Mouse (Mus musculus) brain, adult 2 months (tissue): ENCODE results near the gene Slc5a7.
A peak's percentile ranks its signal among the peaks of the same experiment; 100 is the strongest.

Source experiments
- DNase-seq: peaks from one replicate; pipeline ENCODE4 v3.0.0; 2011; ENCODE audit warnings: low read depth, low spot score

The Slc5a7 gene

GRCm38 (mm10) chr17:54298934-54299333 is at the start of gene Slc5a7:
TSS of gene Slc5a7 (minus strand) at chr17:54299034.
- no peak for DNase-seq

- no peak for DNase-seq
These were observed 48.8 kb upstream of the Slc5a7 start for GRCm38 (mm10) chr17:54347672-54348071.

GRCm38 (mm10) chr17:54343395-54343794 is 44.6 kb upstream of the Slc5a7 start:
- peak; percentile 61 for DNase-seq

DNA sequence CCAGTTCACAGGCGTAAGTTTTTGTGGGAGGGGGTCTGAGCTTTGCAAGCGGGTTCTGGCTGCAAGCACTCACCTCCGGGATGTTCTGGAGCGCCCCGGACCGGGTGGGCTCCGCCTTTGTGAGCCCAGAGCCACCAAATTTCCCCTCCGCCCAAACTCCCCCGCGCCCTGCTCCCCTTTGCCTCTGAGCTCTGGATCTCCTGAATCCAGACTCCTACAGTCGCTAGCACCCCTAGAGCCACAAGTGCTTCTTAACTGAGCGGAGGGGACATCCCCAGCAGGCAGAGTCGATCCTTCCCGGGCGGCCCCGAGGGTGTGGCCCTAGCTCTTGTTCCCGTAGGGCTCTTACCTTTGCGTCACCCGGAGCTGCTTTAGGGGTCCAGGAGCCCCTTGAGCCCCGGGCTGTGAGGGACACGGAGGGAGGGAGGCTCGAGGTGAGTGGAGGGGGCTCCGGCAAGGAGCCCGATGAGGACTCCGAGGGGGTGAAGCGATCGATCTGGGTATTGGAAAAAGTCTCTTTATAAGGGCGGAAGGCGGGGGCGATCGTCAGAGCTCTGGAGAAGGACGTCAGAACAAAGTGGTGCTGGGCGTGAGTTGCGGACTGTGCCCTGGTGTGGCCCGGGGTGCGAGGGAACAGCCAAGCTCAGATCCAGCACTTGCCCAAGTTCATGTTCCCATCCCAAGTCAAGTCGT is 456 bp downstream of the Slc5a7 start:
- no peak for DNase-seq

GRCm38 (mm10) chr17:54250783-54251182 is 48.1 kb downstream of the Slc5a7 start:
- no peak for DNase-seq

DNA sequence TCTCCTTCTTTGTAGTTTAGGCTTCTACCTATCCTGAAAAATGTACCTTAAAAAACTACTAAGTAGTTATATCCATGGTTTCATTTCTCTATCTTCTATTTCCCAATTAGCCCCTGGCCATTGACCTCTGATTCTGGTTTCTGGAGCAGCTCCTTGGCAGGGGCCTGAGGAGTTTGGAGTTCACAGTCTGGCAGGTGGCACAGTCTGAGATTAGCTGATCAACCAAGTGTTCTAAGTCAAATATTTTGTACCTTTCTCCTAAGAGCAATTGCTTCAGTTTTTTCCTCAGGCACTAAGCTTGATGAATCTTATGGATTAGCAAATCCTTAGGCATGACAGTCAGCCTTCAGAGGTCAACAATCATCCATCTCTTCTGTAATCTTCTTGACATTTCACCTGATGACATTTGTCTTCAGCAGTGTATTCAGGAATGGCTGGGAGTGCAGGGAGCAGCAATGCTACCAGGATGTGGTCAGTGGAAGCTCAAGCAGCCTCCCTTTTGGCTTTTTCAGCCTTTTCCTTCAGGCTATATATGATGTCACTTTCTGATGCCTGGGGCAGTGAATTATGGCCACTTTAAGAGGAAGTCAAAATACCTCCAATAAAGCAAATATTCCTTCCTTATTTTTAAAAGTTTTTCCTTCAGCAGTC is 55.1 kb downstream of the Slc5a7 start:
- DNase-seq, result no peak

DNA sequence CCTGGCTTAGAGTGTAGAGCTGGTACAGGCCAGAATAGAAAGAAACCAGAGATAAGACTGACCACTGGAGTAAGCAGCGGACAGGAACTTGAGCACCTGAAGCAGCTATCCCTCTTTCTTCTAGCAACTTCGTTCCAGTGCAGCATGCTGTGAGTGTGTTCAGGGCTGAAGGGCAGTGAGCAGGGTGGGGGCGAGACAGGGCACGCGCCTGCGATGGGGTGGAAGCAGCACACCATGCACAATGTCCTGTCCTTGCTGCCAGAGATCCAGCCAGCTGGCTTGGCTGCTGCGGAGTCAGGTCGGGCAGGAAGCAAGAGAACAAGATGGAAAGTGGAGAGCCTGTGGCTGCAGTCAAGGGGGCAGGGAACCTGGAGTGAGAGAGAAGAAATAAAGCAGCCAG is 59.4 kb downstream of the Slc5a7 start:
- DNase-seq, result no peak
